Mouse (Mus musculus): ENCODE data around the gene Myo18a.
A peak's percentile ranks its signal among the peaks of the same experiment; 100 is the strongest.

- peak; percentile 71 for TF ChIP-seq CTCF (IDR thresholded peaks at IDR 0.05; ENCODE audit: low read depth)
- no peak for TF ChIP-seq EP300 (optimal IDR thresholded peaks at IDR 0.05)
Observed at GRCm38 (mm10) chr11:77893787-77894718, 131.0 kb downstream of the Myo18a start, which contains the start of gene Pipox.
